Mouse (Mus musculus) heart, embryonic 16.5 days (tissue): ENCODE data around the gene Rabgef1. TPM values are rescaled to one million over a fixed set of nuclear protein-coding genes. Genes with fewer than 3 reads are reported as not detected.
A peak's percentile ranks its signal among the peaks of the same experiment; 100 is the strongest.

Experiments
- ATAC-seq: fragments of 200-750 bp; cut with Nextera tagmentation; replicated peaks from 2 replicates; pipeline ENCODE4 v1.8.0; 2017; ENCODE audit warnings: moderate number of reproducible peaks; ENCODE audit not compliant: insufficient read depth, low FRiP score; ENCODE audit errors: extremely low read depth
- H3K27ac ChIP-seq: fragments of 300-500 bp; sonication (generic); 2 replicates; pipeline ENCODE4 v1.5.1; 2014; ENCODE audit warnings: mild to moderate bottlenecking, low read length, control low read depth, moderate library complexity
- H3K27me3 ChIP-seq: fragments of 300-500 bp; sonication (generic); 2 replicates; pipeline ENCODE4 v1.6.1; 2014; ENCODE audit warnings: low read length, mixed read lengths; ENCODE audit not compliant: control insufficient read depth, insufficient read depth
- H3K36me3 ChIP-seq: fragments of 300-500 bp; sonication (generic); 2 replicates; pipeline ENCODE4 v1.6.1; 2014; ENCODE audit not compliant: control insufficient read depth, insufficient read depth
- H3K4me1 ChIP-seq: fragments of 300-500 bp; sonication (generic); 2 replicates; pipeline ENCODE4 v1.6.1; 2014; ENCODE audit warnings: low read length, mixed read lengths; ENCODE audit not compliant: control insufficient read depth, insufficient read depth
- H3K4me2 ChIP-seq: fragments of 300-500 bp; sonication (generic); 2 replicates; pipeline ENCODE4 v1.6.1; 2014; ENCODE audit warnings: low read depth, mild to moderate bottlenecking, control low read depth, low read length
- H3K4me3 ChIP-seq: fragments of 300-500 bp; sonication (generic); 2 replicates; pipeline ENCODE4 v1.5.1; 2014; ENCODE audit warnings: mild to moderate bottlenecking, control low read depth, low read length
- H3K9ac ChIP-seq: fragments of 300-500 bp; sonication (generic); 2 replicates; pipeline ENCODE4 v1.6.1; 2014; ENCODE audit warnings: low read length, control low read depth
- H3K9me3 ChIP-seq: fragments of 300-500 bp; sonication (generic); replicated peaks from 2 replicates; pipeline ENCODE4 v1.6.1; 2016; ENCODE audit warnings: low read length; ENCODE audit not compliant: control insufficient read depth
- WGBS: fragments of 180-500 bp; shearing (Covaris S2); extraction: QIAGEN DNeasy Blood & Tissue Kit; methylation state at CpG from one replicate; pipeline ENCODE4 v1.1.7; 2014; 5-methylcytosine and 5-hydroxymethylcytosine counted together
- polyA plus RNA-seq: library from polyadenylated mRNA; unstranded; fragments of >200 nt; fragmentation: Nextera tagmentation; extraction: Ambion mirVana; gene quantifications from 2 replicates; pipeline ENCODE4 v1.2.1, GENCODE M21; 2015

Rabgef1 gene
- polyA plus RNA-seq, 1 experiment from 2014 or later, result 22.0 TPM

DNA sequence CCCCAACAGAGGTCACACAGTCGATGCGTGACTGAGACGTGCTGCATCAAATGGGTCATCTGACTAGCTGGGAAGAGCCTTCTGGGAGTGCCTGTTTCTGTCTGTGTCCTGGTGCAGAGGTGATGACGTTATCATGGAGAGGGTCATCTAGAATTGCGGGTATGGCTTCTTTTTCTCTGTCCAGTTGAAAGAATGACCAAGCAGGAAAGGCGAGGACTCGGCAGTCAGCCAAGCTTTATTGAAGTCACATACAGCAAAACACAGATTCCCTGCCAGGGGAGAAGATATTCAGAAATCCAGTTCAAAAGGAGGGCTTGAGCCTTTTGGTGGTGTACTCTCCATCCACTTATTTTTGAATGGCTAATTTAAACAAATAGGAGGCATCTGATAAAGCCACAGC is 28.5 kb upstream of the Rabgef1 start:
- Histone ChIP-seq H3K9ac (no peak overlapping the region), H3K27ac (no peak overlapping the region), H3K27me3 (peaks cover 11% of the 10 kb centered on the region; the same call in 1 of the 2 replicates), H3K4me1 (peaks cover 12% of the 10 kb centered on the region), H3K4me3 (no peak overlapping the region), H3K9me3 (no peaks in the 10 kb centered on the region), H3K36me3 (no peaks in the 10 kb centered on the region), H3K4me2 (no peak overlapping the region)
- WGBS, result 84% methylated on average over 7 of the region's 7 CpGs
- ATAC-seq, result no peak

DNA sequence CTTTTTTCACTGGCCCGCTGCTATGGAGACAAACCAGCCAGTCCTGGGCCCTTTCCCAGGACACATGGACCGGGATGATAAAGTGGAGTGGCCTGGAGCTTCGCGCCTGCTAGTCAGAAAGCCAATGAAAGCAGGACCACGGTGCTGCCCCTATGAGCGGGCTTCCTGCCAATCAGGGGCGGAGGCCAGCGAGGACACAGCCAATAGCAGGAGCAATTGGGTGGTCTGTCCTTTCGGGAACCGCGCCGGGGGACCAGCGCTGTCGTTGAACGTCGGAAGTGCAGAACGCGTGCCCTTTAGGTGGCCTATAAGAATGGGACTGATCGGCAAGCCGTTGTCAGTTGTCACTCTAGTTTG is 27.6 kb upstream of the Rabgef1 start:
- H3K36me3 ChIP-seq, result 0 out of 2 replicates have a peak, but pooled peaks cover 3% of the 10 kb centered on the region
- peak overlapping the region; percentile 37 for H3K27ac ChIP-seq
- H3K9me3 ChIP-seq, result no peaks in the 10 kb centered on the region
- H3K9ac ChIP-seq, result peak overlapping the region; percentile 67
- H3K4me1 ChIP-seq, result peaks cover 12% of the 10 kb centered on the region
- peak overlapping the region; percentile 94 for H3K4me2 ChIP-seq
- peaks cover 6% of the 10 kb centered on the region; the same call in 1 of the 2 replicates for H3K27me3 ChIP-seq
- ATAC-seq, result peak; percentile 37
- peak overlapping the region; percentile 74 for H3K4me3 ChIP-seq
- WGBS, result 2% methylated on average over 20 of the region's 20 CpGs

DNA sequence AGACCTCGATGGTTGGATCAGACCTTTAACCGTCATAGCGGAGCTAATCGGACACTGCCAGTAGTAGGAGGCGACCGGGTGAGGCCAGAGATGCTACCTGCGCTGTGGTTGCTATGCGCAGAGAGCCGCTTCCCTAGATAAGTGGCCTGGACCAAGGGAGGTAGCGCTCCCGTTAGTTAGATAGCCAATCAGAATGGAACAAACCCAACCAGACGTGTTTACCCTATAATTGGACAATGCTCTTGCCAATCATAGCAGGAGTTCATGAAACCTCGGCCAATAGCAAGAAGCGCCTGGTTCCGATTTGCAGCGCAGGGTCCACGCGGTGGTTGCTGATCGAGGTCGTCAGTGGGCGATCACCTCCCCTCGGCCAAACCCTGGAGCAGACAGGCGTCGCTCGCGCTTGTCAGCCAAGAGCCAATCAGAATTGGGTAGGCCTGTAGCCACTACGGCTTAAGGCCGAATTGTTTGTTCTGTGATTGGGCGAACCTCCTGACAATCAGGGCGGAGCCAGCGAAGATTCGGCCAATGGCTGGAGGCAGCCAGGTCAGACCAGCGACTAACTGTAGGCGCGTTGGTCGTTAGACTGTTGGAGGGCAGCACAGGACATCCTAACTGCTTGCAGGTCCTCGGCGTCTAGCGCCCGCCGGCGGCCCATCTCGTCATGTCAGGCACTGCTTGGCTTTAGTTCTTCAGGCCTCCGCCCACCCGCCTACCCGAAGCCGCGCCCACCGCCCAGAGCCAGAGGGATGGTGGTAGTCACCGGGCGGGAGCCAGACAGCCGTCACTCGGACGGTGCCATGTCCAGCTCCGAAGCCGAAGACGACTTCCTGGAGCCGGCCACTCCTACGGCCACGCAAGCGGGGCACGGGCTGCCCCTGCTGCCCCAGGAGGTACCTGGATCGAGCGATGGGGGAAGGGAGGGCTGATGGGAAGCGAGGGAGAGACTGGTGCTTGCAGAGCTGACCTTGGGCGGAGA is 27.0 kb upstream of the Rabgef1 start, which contains the start of gene Kctd7:
Gene Kctd7 (plus strand): TSS at position 528 of the 979 bp plus-strand sequence.
- peak; percentile 95 for ATAC-seq
- under 1% methylated on average over 66 of the region's 66 CpGs for WGBS
- peak within 1 kb of the TSS; percentile 57 for H3K27ac ChIP-seq
- H3K36me3 ChIP-seq, result 0 out of 2 replicates have a peak, but pooled peaks cover 6% of the 10 kb centered on the region
- peak within 1 kb of the TSS; percentile 83 for H3K9ac ChIP-seq
- peaks cover 12% of the 10 kb centered on the region for H3K4me1 ChIP-seq
- H3K4me3 ChIP-seq, result peak within 1 kb of the TSS; percentile 74
- peak within 1 kb of the TSS; percentile 94 for H3K4me2 ChIP-seq
- H3K27me3 ChIP-seq, result peaks cover 6% of the 10 kb centered on the region; the same call in 1 of the 2 replicates
- no peaks in the 10 kb centered on the region for H3K9me3 ChIP-seq

DNA sequence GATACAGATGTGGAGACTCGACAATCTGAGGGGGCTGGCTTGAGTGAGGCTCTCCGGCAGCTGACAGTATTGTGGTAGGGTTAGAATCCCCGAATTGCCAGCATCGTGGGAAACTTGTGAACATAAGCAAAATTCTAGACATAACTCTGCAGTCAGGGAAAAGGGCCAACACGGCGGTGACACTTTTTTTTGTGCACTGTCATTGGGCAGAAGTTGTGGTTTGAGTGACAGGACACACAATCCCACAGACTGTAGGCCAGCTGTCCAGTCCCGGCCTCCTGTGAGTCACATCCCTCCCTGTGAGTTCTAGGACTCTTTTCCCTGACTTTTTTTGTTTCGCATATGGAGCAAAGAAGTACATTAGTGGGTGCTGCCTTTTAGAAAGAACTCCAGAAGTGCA is 25.6 kb upstream of the Rabgef1 start:
- Histone ChIP-seq H3K4me3 (peak overlapping the region; percentile 74; the same call in 1 of the 2 replicates), H3K27ac (no peak overlapping the region), H3K4me2 (peak overlapping the region; percentile 94), H3K9ac (no peak overlapping the region), H3K27me3 (peaks cover 4% of the 10 kb centered on the region; the same call in 1 of the 2 replicates), H3K9me3 (no peaks in the 10 kb centered on the region), H3K36me3 (0 out of 2 replicates have a peak, but pooled peaks cover 6% of the 10 kb centered on the region), H3K4me1 (peaks cover 12% of the 10 kb centered on the region)
- ATAC-seq, result no peak
- 67% methylated on average over 8 of the region's 8 CpGs for WGBS

DNA sequence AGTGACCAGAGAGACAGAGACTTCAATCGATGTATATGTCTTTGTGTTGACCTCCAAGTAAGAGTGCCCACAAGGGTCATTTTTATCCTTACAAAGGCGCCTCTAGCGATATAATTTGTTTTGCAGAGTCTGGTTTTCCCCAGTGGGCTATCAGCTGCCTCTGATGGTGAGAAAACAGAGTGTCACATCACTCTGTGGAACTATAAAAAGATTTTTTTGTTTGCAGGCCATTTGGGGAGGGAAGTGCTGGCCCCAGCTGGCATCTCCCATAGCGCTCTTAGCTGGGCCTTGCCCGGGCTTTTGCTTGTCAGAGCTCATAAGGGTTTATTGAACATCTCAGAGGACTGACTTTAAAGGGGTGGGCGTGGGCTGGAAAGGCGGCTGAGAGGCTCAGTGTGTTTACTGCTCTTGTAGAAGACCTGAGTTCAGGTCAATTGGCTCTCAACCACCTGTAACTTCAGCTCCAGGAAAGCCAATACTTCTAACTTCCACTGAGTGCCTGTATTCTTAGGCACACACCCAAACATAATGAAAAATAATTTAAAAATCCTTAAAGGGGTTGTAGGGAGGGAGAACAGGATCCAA is 21.8 kb upstream of the Rabgef1 start:
- H3K36me3 ChIP-seq, result peaks cover 14% of the 10 kb centered on the region
- no peaks in the 10 kb centered on the region for H3K9me3 ChIP-seq
- no peak for ATAC-seq
- peaks cover 9% of the 10 kb centered on the region; the same call in 1 of the 2 replicates for H3K4me1 ChIP-seq
- no peak overlapping the region for H3K27ac ChIP-seq
- H3K27me3 ChIP-seq, result no peaks in the 10 kb centered on the region
- no peak overlapping the region for H3K9ac ChIP-seq
- WGBS, result 74% methylated on average over 7 of the region's 7 CpGs
- no peak overlapping the region for H3K4me2 ChIP-seq
- H3K4me3 ChIP-seq, result no peak overlapping the region

DNA sequence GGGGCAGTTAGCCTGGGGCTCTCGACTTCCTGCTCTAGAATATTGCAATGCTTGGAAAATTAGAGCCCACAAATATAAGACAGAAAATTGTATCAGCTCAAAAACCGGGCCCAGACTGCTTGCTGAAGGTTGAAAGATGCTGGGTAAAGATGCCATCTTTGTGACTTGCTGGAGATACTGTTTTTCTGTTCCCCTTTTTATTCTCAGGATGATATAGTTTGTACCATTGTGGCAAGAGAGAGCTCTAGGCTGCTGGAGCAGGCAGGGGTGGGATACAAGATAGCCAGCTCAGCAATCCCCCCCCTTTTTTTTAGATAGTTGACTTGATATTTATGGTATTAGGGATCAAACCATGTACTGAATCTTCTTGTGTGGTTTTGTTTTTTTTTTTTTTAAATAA is 17.3 kb upstream of the Rabgef1 start:
- Histone ChIP-seq H3K4me2 (no peak overlapping the region), H3K4me3 (no peak overlapping the region), H3K27ac (no peak overlapping the region), H3K9me3 (no peaks in the 10 kb centered on the region), H3K36me3 (peaks cover 10% of the 10 kb centered on the region), H3K4me1 (peaks cover 2% of the 10 kb centered on the region; the same call in 1 of the 2 replicates), H3K27me3 (no peaks in the 10 kb centered on the region), H3K9ac (no peak overlapping the region)
- no peak for ATAC-seq
- WGBS, result 80% methylated on average over 2 of the region's 2 CpGs

DNA sequence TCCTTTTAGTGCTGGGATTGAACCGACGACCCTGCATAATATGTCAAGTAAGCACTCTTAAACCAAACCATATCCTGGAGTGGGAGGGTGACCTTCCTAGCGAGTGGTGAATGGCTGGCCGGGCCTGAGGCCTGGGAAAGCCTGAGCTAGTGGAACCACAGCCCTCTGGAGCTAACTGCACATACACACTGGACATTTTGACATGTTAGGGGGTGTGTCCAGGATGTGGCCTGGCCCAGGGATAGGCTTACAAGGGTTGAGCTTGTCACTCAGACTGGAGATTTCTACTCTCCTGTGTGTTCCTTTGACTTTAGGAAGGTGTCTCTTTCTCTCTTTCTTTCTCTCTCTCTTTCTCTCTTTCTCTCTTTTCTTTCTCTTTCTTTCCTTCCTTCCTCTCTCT is 13.1 kb upstream of the Rabgef1 start:
- H3K36me3 ChIP-seq, result no peaks in the 10 kb centered on the region
- WGBS, result 84% methylated on average over 4 of the region's 4 CpGs
- no peak overlapping the region for H3K4me2 ChIP-seq
- no peaks in the 10 kb centered on the region for H3K27me3 ChIP-seq
- H3K9ac ChIP-seq, result no peak overlapping the region
- no peak overlapping the region for H3K27ac ChIP-seq
- peaks cover 2% of the 10 kb centered on the region for H3K4me1 ChIP-seq
- no peak for ATAC-seq
- H3K9me3 ChIP-seq, result no peaks in the 10 kb centered on the region
- H3K4me3 ChIP-seq, result no peak overlapping the region

DNA sequence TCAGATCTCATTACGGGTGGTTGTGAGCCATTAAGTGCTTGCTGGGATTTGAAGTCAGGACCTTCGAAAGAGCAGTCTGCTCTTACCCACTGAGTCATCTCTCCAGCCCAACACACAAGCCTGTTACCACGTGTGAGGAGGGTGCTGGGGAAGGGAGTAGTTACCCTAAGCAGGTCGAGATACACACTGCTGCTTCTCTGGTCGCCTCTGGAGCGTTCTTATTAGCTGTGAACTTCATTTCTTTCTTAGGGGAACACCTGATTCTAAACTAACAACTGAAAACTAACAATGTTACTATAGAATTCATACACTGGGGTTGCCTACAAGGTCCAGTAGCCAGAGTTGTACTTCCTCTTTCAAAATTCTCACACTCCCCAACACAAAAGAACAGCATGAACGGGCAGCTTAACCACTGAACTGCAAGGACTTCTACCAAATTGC is 11.8 kb upstream of the Rabgef1 start:
- no peak for ATAC-seq
- H3K27ac ChIP-seq, result no peak overlapping the region
- H3K4me3 ChIP-seq, result no peak overlapping the region
- H3K9me3 ChIP-seq, result no peaks in the 10 kb centered on the region
- H3K4me2 ChIP-seq, result no peak overlapping the region
- H3K4me1 ChIP-seq, result peaks cover under 1% of the 10 kb centered on the region
- no peaks in the 10 kb centered on the region for H3K36me3 ChIP-seq
- H3K27me3 ChIP-seq, result no peaks in the 10 kb centered on the region
- H3K9ac ChIP-seq, result no peak overlapping the region
- WGBS, result 59% methylated on average over 7 of the region's 7 CpGs

DNA sequence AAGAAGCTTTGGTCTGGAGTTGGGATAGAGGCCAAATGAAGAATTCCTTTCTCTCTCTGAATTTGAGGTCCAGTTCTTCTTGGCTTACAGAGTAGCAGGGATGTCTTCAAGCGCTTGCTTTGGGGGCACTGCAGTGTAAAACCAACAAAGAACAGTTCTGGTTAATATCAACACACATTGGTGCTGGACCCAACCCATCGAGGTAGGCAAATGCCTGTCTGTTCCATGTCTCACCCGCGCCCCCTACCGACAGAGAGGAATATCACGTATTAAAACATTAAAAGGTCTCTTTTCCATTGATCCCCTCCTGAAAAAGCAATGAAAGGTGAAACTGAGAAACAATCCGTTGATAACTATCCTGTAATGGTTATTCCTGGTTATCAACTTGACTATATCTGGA is 7.9 kb upstream of the Rabgef1 start:
- no peak for ATAC-seq
- Histone ChIP-seq H3K4me1 (no peaks in the 10 kb centered on the region; the same call in 1 of the 2 replicates), H3K9ac (no peak overlapping the region), H3K36me3 (no peaks in the 10 kb centered on the region), H3K4me2 (no peak overlapping the region), H3K27ac (no peak overlapping the region), H3K9me3 (no peaks in the 10 kb centered on the region), H3K4me3 (no peak overlapping the region), H3K27me3 (no peaks in the 10 kb centered on the region)
- WGBS, result 2% methylated on average over 7 of the region's 7 CpGs
